Mouse (Mus musculus) embryonic facial prominence, embryonic 14.5 days (tissue): ENCODE measurements at regions not wholly inside any gene's neighbourhood (a gene's known extent, or its start where the extent isn't known, plus 50 kb on each side); places are given as distances from the start of the nearest gene placed in this dataset.
A peak's percentile ranks its signal among the peaks of the same experiment; 100 is the strongest.

Source experiments
- ATAC-seq: fragments of 200-750 bp; cut with Nextera tagmentation; 2 replicates; pipeline ENCODE4 v1.8.0; 2017; ENCODE audit warnings: low read depth, moderate number of reproducible peaks, moderate TSS enrichment
- DNase-seq: peaks from one replicate; pipeline ENCODE4 v3.0.0-alpha.2; 2015; ENCODE audit warnings: low spot score
- H3K27ac ChIP-seq: fragments of 300-500 bp; sonication (generic); replicated peaks from 2 replicates; pipeline ENCODE4 v1.5.1; 2014; ENCODE audit warnings: low read depth, mild to moderate bottlenecking, low read length, moderate library complexity
- H3K27me3 ChIP-seq: fragments of 300-500 bp; sonication (generic); replicated peaks from 2 replicates; pipeline ENCODE4 v1.6.1; 2014; ENCODE audit warnings: low read length; ENCODE audit not compliant: control insufficient read depth, insufficient read depth
- H3K36me3 ChIP-seq: fragments of 300-500 bp; sonication (generic); 2 replicates; pipeline ENCODE4 v1.6.1; 2014; ENCODE audit warnings: low read length, mixed read lengths; ENCODE audit not compliant: control insufficient read depth, insufficient read depth
- H3K4me1 ChIP-seq: fragments of 300-500 bp; sonication (generic); 2 replicates; pipeline ENCODE4 v1.6.1; 2014; ENCODE audit warnings: antibody characterized with exemption, low read length; ENCODE audit not compliant: control insufficient read depth, insufficient read depth
- H3K4me2 ChIP-seq: fragments of 300-500 bp; sonication (generic); 2 replicates; pipeline ENCODE4 v1.6.1; 2014; ENCODE audit warnings: low read depth, mild to moderate bottlenecking, low read length, moderate library complexity, mixed read lengths
- H3K4me3 ChIP-seq: fragments of 300-500 bp; sonication (generic); 2 replicates; pipeline ENCODE4 v1.5.1; 2014; ENCODE audit warnings: low read depth, mild to moderate bottlenecking, low read length
- H3K9ac ChIP-seq: fragments of 300-500 bp; sonication (generic); 2 replicates; pipeline ENCODE4 v1.6.1; 2014; ENCODE audit warnings: low read depth, mild to moderate bottlenecking, low read length, moderate library complexity, mixed read lengths
- H3K9me3 ChIP-seq: fragments of 300-500 bp; sonication (generic); 2 replicates; pipeline ENCODE4 v1.6.1; 2016; ENCODE audit warnings: low read length; ENCODE audit not compliant: control insufficient read depth
- WGBS: fragments of 180-500 bp; shearing (Covaris S2); extraction: QIAGEN DNeasy Blood & Tissue Kit; methylation state at CpG from one replicate; pipeline ENCODE4 v1.1.7; 2014; 5-methylcytosine and 5-hydroxymethylcytosine counted together

DNA sequence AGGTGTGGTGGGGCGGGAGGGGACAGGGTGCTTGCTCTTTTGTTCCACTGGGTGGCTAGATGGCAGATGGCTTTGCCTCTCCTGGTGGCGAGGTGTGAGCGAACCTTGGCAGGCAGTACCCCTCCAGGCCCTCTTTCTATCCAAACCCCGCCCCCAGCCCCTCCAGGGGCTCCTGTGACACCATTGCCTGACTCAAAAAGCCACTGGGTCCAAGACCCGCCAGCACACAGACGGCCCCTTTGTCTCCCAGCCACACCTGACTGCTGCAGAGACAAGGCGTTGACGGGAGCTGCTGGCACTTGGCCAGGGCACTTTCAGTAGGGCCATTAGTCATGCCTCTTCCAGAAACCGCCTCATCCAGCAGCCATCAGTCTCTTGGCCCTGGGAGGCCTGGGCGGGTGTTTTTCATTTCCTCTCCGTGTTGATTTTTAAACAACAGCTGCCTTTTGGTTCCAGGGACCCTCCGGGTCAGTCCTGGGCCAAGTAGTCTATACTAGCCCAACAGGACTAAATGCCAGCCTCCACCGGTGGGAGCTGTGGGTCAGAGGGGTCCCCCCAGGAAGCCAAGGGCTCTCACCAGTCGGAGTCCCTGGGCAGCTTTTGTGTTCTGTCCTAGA, 58.4 kb upstream of the Medag start:
- H3K4me2 ChIP-seq: peak overlapping the region; percentile 34
- H3K4me3 ChIP-seq: no peak overlapping the region
- WGBS: 14% methylated on average over 11 of the region's 14 CpGs
- no peak overlapping the region; the same call in 1 of the 2 replicates for H3K9ac ChIP-seq
- H3K9me3 ChIP-seq: no peaks in the 10 kb centered on the region
- H3K4me1 ChIP-seq: peaks cover 26% of the 10 kb centered on the region
- H3K27me3 ChIP-seq: no peaks in the 10 kb centered on the region
- H3K27ac ChIP-seq: peak overlapping the region; percentile 69
- DNase-seq: peak; percentile 96
- ATAC-seq: peak; percentile 94
- H3K36me3 ChIP-seq: no peaks in the 10 kb centered on the region

- H3K4me3 ChIP-seq: no peak overlapping the region
- H3K36me3 ChIP-seq: no peaks in the 10 kb centered on the region
- no peak for DNase-seq
- ATAC-seq: no peak
- H3K9ac ChIP-seq: no peak overlapping the region
- H3K4me2 ChIP-seq: no peak overlapping the region
- H3K27ac ChIP-seq: peak overlapping the region; percentile 10; the same call in 1 of the 2 replicates
- no peaks in the 10 kb centered on the region for H3K27me3 ChIP-seq
- no peaks in the 10 kb centered on the region for H3K9me3 ChIP-seq
- WGBS: 71% methylated on average over 4 of the region's 4 CpGs
- H3K4me1 ChIP-seq: peaks cover 23% of the 10 kb centered on the region
Measured at GRCm38 (mm10) chr5:149354448-149355115, 57.0 kb upstream of the Medag start.

- WGBS: 59% methylated on average over 7 of the region's 7 CpGs
Measured at GRCm38 (mm10) chr5:149355131-149355530, 56.4 kb upstream of the Medag start.

GRCm38 (mm10) chr5:149356970-149357369, 54.6 kb upstream of the Medag start:
- no peaks in the 10 kb centered on the region for H3K9me3 ChIP-seq
- H3K4me1 ChIP-seq: peaks cover 21% of the 10 kb centered on the region
- no peak overlapping the region for H3K27ac ChIP-seq
- H3K27me3 ChIP-seq: no peaks in the 10 kb centered on the region
- no peak for DNase-seq
- H3K36me3 ChIP-seq: no peaks in the 10 kb centered on the region
- H3K4me3 ChIP-seq: no peak overlapping the region
- 88% methylated on average over 1 of the region's 1 CpGs for WGBS
- no peak overlapping the region for H3K9ac ChIP-seq
- H3K4me2 ChIP-seq: no peak overlapping the region
- no peak for ATAC-seq

More at GRCm38 (mm10) chr5:149355131-149355530, 56.4 kb upstream of the Medag start:
- peaks cover 21% of the 10 kb centered on the region for H3K4me1 ChIP-seq
- ATAC-seq (no peak), DNase-seq (no peak)
- no peaks in the 10 kb centered on the region for H3K9me3 ChIP-seq
- H3K4me3 ChIP-seq: no peak overlapping the region
- H3K9ac ChIP-seq: no peak overlapping the region
- H3K4me2 ChIP-seq: no peak overlapping the region
- no peaks in the 10 kb centered on the region for H3K27me3 ChIP-seq
- H3K27ac ChIP-seq: no peak overlapping the region
- H3K36me3 ChIP-seq: no peaks in the 10 kb centered on the region
